Mouse (Mus musculus): Measurements from ENCODE around the gene Coq8b. TPM values are rescaled to one million over a fixed set of nuclear protein-coding genes. Genes with fewer than 3 reads are reported as not detected.

Coq8b gene
- total RNA-seq, 1 experiment, result 12.8 TPM

DNA sequence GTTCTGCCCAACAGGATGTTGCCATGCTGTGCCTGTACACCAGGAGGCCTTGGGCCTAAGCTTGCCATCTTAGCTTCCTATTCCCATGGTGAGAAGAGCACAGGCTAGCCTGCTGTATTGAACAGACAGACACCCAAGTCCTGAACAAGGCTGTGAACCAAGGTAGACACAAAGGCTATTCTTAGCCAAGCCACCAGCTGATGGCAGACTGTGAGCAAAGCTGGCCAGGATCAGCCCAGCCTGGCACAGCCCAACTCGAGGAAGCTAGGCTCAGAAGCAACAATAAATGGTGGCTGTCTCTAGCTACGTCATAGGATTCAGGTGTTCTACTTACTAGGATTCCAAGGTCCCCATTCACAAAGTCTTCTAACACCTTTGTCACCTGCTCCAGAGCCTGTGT lies 20.2 kb upstream of the Coq8b start:
- in situ Hi-C loops (cut with MboI; ENCODE audit: low sequenced_read_pairs in 2 of 2, unreplicated experiment in 2 of 2), result no loop called here
- Histone ChIP-seq H3K4me3 (ENCODE audit: insufficient read depth in 1 of 2, low read depth in 1 of 2, low read length in 2 of 2, poor library complexity in 1 of 2, severe bottlenecking in 1 of 2) (no peak overlapping the region), H3K9ac (ENCODE audit: insufficient read depth, low read depth, low read length, poor library complexity, severe bottlenecking) (no peak overlapping the region), H3K27ac (ENCODE audit: insufficient read depth, low read depth, low read length, poor library complexity, severe bottlenecking) (no peak overlapping the region), H3K9me3 (ENCODE audit: control insufficient read depth, insufficient read depth, low read depth, low read length) (no peaks in the 10 kb centered on the region), H3K4me1 (ENCODE audit: control insufficient read depth in 2 of 2, insufficient read depth in 2 of 2, low read length in 2 of 2, poor library complexity in 1 of 2) (no peaks in the 10 kb centered on the region), H3K36me3 (ENCODE audit: control insufficient read depth, insufficient read depth, low read length, poor library complexity, severe bottlenecking) (peaks cover 27% of the 10 kb centered on the region)
- TF ChIP-seq ZC3H11A (IDR thresholded peaks at IDR 0.05; ENCODE audit: borderline replicate concordance, low read depth, low read length) (no peak), CHD2 (IDR thresholded peaks at IDR 0.05; ENCODE audit: low read depth, low read length) (no peak), ZNF384 (IDR thresholded peaks at IDR 0.05; ENCODE audit: low read depth, low read length) (no peak), MAFK (IDR thresholded peaks at IDR 0.05; ENCODE audit: insufficient read depth, low read depth, low read length) (no peak), HCFC1 (IDR thresholded peaks at IDR 0.05; ENCODE audit: borderline replicate concordance, insufficient read depth, low read length) (no peak)
- no peak for DNase-seq (ENCODE audit: low read depth, low spot score)

DNA sequence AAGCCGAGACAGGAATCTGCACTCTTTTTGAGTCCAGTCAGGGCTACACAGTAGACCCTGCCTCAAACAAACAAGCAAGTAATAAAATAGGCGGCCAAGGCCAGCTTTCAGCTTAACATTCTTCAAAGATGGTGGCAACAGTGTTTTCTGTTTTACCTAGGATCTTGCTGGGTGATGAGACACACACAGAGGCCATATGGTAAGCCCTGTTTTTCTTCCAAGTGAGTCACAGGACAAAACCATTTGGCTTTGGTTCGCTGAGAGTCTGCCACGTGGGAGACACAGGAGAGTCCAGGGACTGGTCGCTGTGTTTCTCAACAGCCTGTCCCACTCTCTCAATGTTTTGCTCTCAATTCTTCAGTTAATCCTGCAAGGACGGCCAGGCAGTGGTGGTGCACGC lies 14.2 kb upstream of the Coq8b start:
- Histone ChIP-seq H3K9me3 (ENCODE audit: control insufficient read depth, insufficient read depth, low read depth, low read length) (no peaks in the 10 kb centered on the region), H3K4me1 (ENCODE audit: control insufficient read depth in 2 of 2, insufficient read depth in 2 of 2, low read length in 2 of 2, poor library complexity in 1 of 2) (peaks cover 3 to 13% of the 10 kb centered on the region in 2 experiments; a peak in 2 of 4 replicates), H3K36me3 (ENCODE audit: control insufficient read depth, insufficient read depth, low read length, poor library complexity, severe bottlenecking) (peaks cover 13% of the 10 kb centered on the region; the same call in 1 of the 2 replicates), H3K27ac (ENCODE audit: insufficient read depth, low read depth, low read length, poor library complexity, severe bottlenecking) (no peak overlapping the region), H3K4me3 (ENCODE audit: insufficient read depth in 1 of 2, low read depth in 1 of 2, low read length in 2 of 2, poor library complexity in 1 of 2, severe bottlenecking in 1 of 2) (no peak overlapping the region), H3K9ac (ENCODE audit: insufficient read depth, low read depth, low read length, poor library complexity, severe bottlenecking) (no peak overlapping the region)
- TF ChIP-seq CHD2 (IDR thresholded peaks at IDR 0.05; ENCODE audit: low read depth, low read length) (no peak), ZC3H11A (IDR thresholded peaks at IDR 0.05; ENCODE audit: borderline replicate concordance, low read depth, low read length) (no peak), HCFC1 (IDR thresholded peaks at IDR 0.05; ENCODE audit: borderline replicate concordance, insufficient read depth, low read length) (no peak), MAFK (IDR thresholded peaks at IDR 0.05; ENCODE audit: insufficient read depth, low read depth, low read length) (no peak)
- in situ Hi-C loops (cut with MboI; ENCODE audit: low sequenced_read_pairs in 2 of 2, unreplicated experiment in 2 of 2), result no loop called here
- no peak for DNase-seq (ENCODE audit: low read depth, low spot score)

DNA sequence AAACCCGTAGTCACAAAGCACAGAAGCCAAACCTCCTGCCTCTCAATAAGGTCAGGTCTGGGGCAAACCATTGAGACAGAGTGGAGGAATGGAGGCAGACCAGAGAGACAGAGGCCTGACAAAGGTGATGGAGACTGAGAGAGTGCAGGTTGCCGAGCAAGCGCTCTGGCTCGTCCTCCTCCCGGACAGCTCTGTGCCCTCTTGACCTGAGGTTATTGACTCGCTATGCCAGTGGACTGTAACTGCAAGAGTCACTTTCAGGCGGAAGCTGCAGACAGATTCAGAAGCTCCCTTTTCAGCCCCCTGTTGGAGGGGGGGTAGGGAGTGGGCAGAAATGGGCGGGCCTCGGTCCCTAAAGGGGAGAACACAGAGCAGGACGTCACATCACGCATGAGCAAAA lies 12.9 kb upstream of the Coq8b start:
- Histone ChIP-seq H3K9me3 (ENCODE audit: control insufficient read depth, insufficient read depth, low read depth, low read length) (no peaks in the 10 kb centered on the region), H3K36me3 (ENCODE audit: control insufficient read depth, insufficient read depth, low read length, poor library complexity, severe bottlenecking) (peaks cover 7% of the 10 kb centered on the region; the same call in 1 of the 2 replicates), H3K9ac (ENCODE audit: insufficient read depth, low read depth, low read length, poor library complexity, severe bottlenecking) (no peak overlapping the region), H3K4me1 (ENCODE audit: control insufficient read depth in 2 of 2, insufficient read depth in 2 of 2, low read length in 2 of 2, poor library complexity in 1 of 2) (peaks cover 3 to 19% of the 10 kb centered on the region in 2 experiments; a peak in 2 of 4 replicates), H3K4me3 (ENCODE audit: insufficient read depth in 1 of 2, low read depth in 1 of 2, low read length in 2 of 2, poor library complexity in 1 of 2, severe bottlenecking in 1 of 2) (no peak overlapping the region), H3K27ac (ENCODE audit: insufficient read depth, low read depth, low read length, poor library complexity, severe bottlenecking) (no peak overlapping the region; the same call in 1 of the 2 replicates)
- in situ Hi-C loops (cut with MboI; ENCODE audit: low sequenced_read_pairs in 2 of 2, unreplicated experiment in 2 of 2), result no loop called here
- no peak for DNase-seq (ENCODE audit: low read depth, low spot score)
- no peak for TF ChIP-seq HCFC1 (IDR thresholded peaks at IDR 0.05; ENCODE audit: borderline replicate concordance, insufficient read depth, low read length)
- TF ChIP-seq MAFK (IDR thresholded peaks at IDR 0.05; ENCODE audit: insufficient read depth, low read depth, low read length), result no peak
- TF ChIP-seq ZC3H11A (IDR thresholded peaks at IDR 0.05; ENCODE audit: borderline replicate concordance, low read depth, low read length), result no peak
- TF ChIP-seq ZNF384 (IDR thresholded peaks at IDR 0.05; ENCODE audit: low read depth, low read length), result no peak
- TF ChIP-seq CHD2 (IDR thresholded peaks at IDR 0.05; ENCODE audit: low read depth, low read length), result no peak

DNA sequence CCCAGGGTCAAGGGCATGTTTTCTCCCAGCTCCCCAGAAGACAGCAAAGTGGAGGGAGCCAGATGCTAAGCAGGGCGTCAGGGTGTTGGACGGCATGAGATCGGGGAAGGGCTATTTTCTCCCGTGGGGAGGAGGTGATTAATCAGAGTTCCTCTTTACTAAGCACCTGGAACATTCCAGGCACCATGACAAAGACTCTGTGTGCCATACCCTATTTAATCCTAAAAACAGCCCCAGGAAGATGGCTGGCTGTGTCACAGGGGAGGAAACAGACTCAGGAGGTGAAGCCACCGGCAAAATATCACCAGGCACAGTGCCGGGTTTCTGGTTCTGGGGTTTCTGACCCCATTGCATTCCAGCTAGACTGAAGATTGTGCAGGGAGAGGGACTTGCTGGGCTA lies 10.9 kb upstream of the Coq8b start:
- TF ChIP-seq HCFC1 (IDR thresholded peaks at IDR 0.05; ENCODE audit: borderline replicate concordance, insufficient read depth, low read length), result no peak
- Histone ChIP-seq H3K36me3 (ENCODE audit: control insufficient read depth, insufficient read depth, low read length, poor library complexity, severe bottlenecking) (peaks cover 5% of the 10 kb centered on the region; the same call in 1 of the 2 replicates), H3K9me3 (ENCODE audit: control insufficient read depth, insufficient read depth, low read depth, low read length) (no peaks in the 10 kb centered on the region), H3K27ac (ENCODE audit: insufficient read depth, low read depth, low read length, poor library complexity, severe bottlenecking) (no peak overlapping the region), H3K9ac (ENCODE audit: insufficient read depth, low read depth, low read length, poor library complexity, severe bottlenecking) (no peak overlapping the region), H3K4me1 (ENCODE audit: control insufficient read depth in 2 of 2, insufficient read depth in 2 of 2, low read length in 2 of 2, poor library complexity in 1 of 2) (peaks cover 4 to 30% of the 10 kb centered on the region in 2 experiments; a peak in 2 of 4 replicates), H3K4me3 (ENCODE audit: insufficient read depth in 1 of 2, low read depth in 1 of 2, low read length in 2 of 2, poor library complexity in 1 of 2, severe bottlenecking in 1 of 2) (no peak overlapping the region)
- in situ Hi-C loops (cut with MboI; ENCODE audit: low sequenced_read_pairs in 2 of 2, unreplicated experiment in 2 of 2), result no loop called here
- no peak for DNase-seq (ENCODE audit: low read depth, low spot score)

DNA sequence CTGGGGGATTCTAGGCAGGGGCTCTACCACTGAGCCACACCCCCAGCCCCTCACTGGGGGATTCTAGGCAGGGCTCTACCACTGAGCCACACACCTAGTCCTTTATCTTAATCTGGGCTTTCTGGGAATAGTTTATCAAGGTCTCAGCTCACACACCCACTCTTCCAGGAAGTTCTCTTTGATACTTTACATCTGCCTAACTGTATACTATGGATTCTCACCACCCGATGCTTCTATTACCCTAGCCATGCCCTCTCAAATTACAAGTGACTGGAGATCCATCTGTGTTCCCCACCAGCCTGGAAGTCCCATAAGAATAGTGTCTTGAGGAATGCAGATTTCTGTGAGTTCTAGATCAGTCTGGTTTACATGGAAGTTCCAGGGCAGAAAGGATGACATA lies 10.3 kb upstream of the Coq8b start:
- Histone ChIP-seq H3K4me3 (ENCODE audit: insufficient read depth in 1 of 2, low read depth in 1 of 2, low read length in 2 of 2, poor library complexity in 1 of 2, severe bottlenecking in 1 of 2) (no peak overlapping the region), H3K9ac (ENCODE audit: insufficient read depth, low read depth, low read length, poor library complexity, severe bottlenecking) (no peak overlapping the region), H3K27ac (ENCODE audit: insufficient read depth, low read depth, low read length, poor library complexity, severe bottlenecking) (no peak overlapping the region), H3K9me3 (ENCODE audit: control insufficient read depth, insufficient read depth, low read depth, low read length) (no peaks in the 10 kb centered on the region), H3K36me3 (ENCODE audit: control insufficient read depth, insufficient read depth, low read length, poor library complexity, severe bottlenecking) (peaks cover 5% of the 10 kb centered on the region; the same call in 1 of the 2 replicates), H3K4me1 (ENCODE audit: control insufficient read depth in 2 of 2, insufficient read depth in 2 of 2, low read length in 2 of 2, poor library complexity in 1 of 2) (peaks cover 4 to 30% of the 10 kb centered on the region in 2 experiments; a peak in 2 of 4 replicates)
- TF ChIP-seq ZC3H11A (IDR thresholded peaks at IDR 0.05; ENCODE audit: borderline replicate concordance, low read depth, low read length) (no peak), ZNF384 (IDR thresholded peaks at IDR 0.05; ENCODE audit: low read depth, low read length) (no peak), CHD2 (IDR thresholded peaks at IDR 0.05; ENCODE audit: low read depth, low read length) (no peak), HCFC1 (IDR thresholded peaks at IDR 0.05; ENCODE audit: borderline replicate concordance, insufficient read depth, low read length) (no peak), MAFK (IDR thresholded peaks at IDR 0.05; ENCODE audit: insufficient read depth, low read depth, low read length) (no peak)
- in situ Hi-C loops (cut with MboI; ENCODE audit: low sequenced_read_pairs in 2 of 2, unreplicated experiment in 2 of 2), result no loop called here
- no peak for DNase-seq (ENCODE audit: low read depth, low spot score)

All from ES-E14 (cell line).